Mouse (Mus musculus) T-cell, adult 2 months (primary cell): Measurements from ENCODE around the gene Ankub1.

Experiments used
- DNase-seq: peaks from one replicate; pipeline ENCODE4 v3.0.0; 2022; ENCODE audit warnings: low spot score

The Ankub1 gene

GRCm38 (mm10) chr3:57643191-57643590, 49.4 kb downstream of the Ankub1 start:
- no peak for DNase-seq

- no peak for DNase-seq
These were observed 55.0 kb downstream of the Ankub1 start for GRCm38 (mm10) chr3:57637596-57637995.

GRCm38 (mm10) chr3:57634763-57635487, 57.7 kb downstream of the Ankub1 start:
- no peak for DNase-seq

DNA sequence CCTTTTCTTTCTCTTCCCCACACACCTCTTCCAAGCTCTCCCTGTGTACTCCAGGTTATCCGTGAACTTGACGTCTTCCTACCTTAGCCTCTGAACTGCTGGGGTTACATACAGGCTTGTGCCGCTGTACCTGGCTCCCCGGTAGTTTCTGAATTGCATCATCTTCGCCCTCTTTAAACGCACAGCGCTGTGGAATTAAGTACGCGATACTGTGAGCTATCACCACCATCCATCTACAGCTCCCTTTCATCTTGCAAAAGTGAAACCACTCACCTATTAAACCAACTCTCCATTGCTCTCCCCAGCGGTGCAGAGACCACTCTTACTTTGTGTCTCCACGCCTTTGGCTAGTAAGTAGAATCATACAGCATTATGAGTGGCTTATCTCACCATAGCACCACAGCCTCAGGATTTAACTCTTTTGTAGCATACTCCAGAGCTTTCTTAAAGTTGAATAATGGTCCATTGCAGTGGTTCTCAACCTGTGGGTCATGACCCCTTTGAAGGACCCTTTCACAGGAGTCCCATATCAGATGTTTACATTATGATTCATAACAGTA, 65.6 kb downstream of the Ankub1 start:
- DNase-seq, result no peak

DNA sequence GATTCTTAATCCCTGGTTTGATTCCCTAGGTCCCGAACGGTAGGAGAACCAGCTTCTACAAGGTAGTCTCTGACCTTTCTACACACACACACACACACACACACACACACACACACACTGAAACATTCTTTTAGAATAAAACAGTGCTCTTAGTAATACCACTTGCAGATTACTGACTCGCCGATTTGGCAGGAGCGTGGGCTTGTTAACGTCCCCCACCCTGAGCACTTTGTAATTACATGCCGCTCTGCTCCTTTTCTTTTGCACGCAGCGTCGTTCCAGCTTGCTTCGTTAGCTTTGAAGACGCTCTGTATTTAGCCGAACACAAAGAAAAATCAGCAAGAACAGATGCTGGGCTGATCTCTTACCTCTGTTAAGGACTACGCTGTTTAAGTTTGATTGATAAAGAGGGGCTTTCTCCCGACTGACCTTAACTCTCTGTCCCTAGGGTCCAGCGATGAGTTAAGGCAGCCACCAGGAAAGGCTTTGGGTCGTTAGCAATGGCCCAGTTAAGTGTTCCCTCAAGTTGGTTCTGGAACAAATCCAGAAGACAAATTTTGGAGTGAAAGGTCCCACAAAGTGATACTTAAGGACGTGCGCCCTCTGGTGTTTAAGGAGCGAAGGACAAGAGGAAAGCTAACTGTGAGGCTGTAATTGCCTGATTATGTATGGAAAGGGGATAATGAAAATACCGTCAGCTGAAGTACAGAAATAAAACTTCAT, 67.2 kb downstream of the Ankub1 start:
- DNase-seq, result peak; percentile 1

GRCm38 (mm10) chr3:57619718-57620117, 72.9 kb downstream of the Ankub1 start:
- no peak for DNase-seq

DNA sequence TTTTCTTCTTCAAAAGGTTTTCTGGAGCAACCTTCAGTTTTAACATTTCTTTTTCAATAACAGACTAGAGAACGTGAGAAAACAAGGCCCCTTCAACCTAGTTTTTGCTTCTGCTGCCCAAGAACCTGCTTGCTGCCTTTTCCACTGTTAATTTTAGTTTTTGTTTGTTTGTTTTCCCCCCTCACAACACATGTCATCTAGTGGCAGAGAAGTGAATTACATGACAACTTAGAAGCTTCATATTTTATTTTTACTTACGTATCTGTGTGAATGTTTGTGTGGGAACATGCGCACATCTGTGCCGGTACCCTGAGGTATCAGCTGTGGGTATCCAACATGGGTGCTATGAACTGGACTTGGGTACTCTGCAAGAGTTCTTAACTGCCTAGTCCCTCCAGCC, 76.9 kb downstream of the Ankub1 start:
- DNase-seq, result no peak

- DNase-seq, result no peak
These were observed 80.1 kb downstream of the Ankub1 start for GRCm38 (mm10) chr3:57612430-57612997.

- no peak for DNase-seq
These were observed 80.8 kb downstream of the Ankub1 start for GRCm38 (mm10) chr3:57611776-57612175.
